Mouse (Mus musculus) limb, embryonic 15.5 days (tissue): ENCODE measurements at regions not wholly inside any gene's neighbourhood (a gene's known extent, or its start where the extent isn't known, plus 50 kb on each side); places are given as distances from the start of the nearest gene placed in this dataset.

Experiments
- ATAC-seq: fragments of 200-750 bp; cut with Nextera tagmentation; 2 replicates; pipeline ENCODE4 v1.8.0; 2017; ENCODE audit warnings: low read depth, moderate TSS enrichment; ENCODE audit not compliant: insufficient number of reproducible peaks, low FRiP score, low TSS enrichment
- H3K27ac ChIP-seq: fragments of 300-500 bp; sonication (generic); 2 replicates; pipeline ENCODE4 v1.5.1; 2015; ENCODE audit warnings: moderate library complexity, mild to moderate bottlenecking, inconsistent platforms
- H3K27me3 ChIP-seq: fragments of 300-500 bp; sonication (generic); 2 replicates; pipeline ENCODE4 v1.6.1; 2015; ENCODE audit warnings: inconsistent platforms
- H3K36me3 ChIP-seq: fragments of 300-500 bp; sonication (generic); 2 replicates; pipeline ENCODE4 v1.6.1; 2015; ENCODE audit warnings: inconsistent platforms
- H3K4me1 ChIP-seq: fragments of 300-500 bp; sonication (generic); 2 replicates; pipeline ENCODE4 v1.6.1; 2015; ENCODE audit warnings: inconsistent platforms
- H3K4me2 ChIP-seq: fragments of 300-500 bp; sonication (generic); 2 replicates; pipeline ENCODE4 v1.6.1; 2015; ENCODE audit warnings: mild to moderate bottlenecking, inconsistent platforms
- H3K4me3 ChIP-seq: fragments of 300-500 bp; sonication (generic); 2 replicates; pipeline ENCODE4 v1.5.1; 2015; ENCODE audit warnings: mild to moderate bottlenecking, inconsistent platforms
- H3K9ac ChIP-seq: fragments of 300-500 bp; sonication (generic); 2 replicates; pipeline ENCODE4 v1.6.1; 2015; ENCODE audit warnings: inconsistent platforms
- H3K9me3 ChIP-seq: fragments of 300-500 bp; sonication (generic); 2 replicates; pipeline ENCODE4 v1.6.1; 2016; ENCODE audit warnings: inconsistent platforms
- WGBS: fragments of 180-500 bp; shearing (Covaris S2); methylation state at CpG from one replicate; pipeline ENCODE4 v1.1.7; 2015; 5-methylcytosine and 5-hydroxymethylcytosine counted together

GRCm38 (mm10) chr8:24353842-24354241, 371.8 kb downstream of the Adam3 start:
- no peak overlapping the region for H3K4me2 ChIP-seq
- no peaks in the 10 kb centered on the region for H3K27me3 ChIP-seq
- no peaks in the 10 kb centered on the region for H3K9me3 ChIP-seq
- H3K4me3 ChIP-seq = no peak overlapping the region
- H3K36me3 ChIP-seq = no peaks in the 10 kb centered on the region
- no peaks in the 10 kb centered on the region for H3K4me1 ChIP-seq
- no peak overlapping the region for H3K27ac ChIP-seq
- 61% methylated on average over 7 of the region's 7 CpGs for WGBS
- no peak for ATAC-seq
- no peak overlapping the region for H3K9ac ChIP-seq

- 67% methylated on average over 9 of the region's 9 CpGs for WGBS
- Histone ChIP-seq H3K4me1 (no peaks in the 10 kb centered on the region), H3K9ac (no peak overlapping the region), H3K9me3 (no peaks in the 10 kb centered on the region), H3K4me3 (no peak overlapping the region), H3K4me2 (no peak overlapping the region), H3K27me3 (no peaks in the 10 kb centered on the region), H3K27ac (no peak overlapping the region), H3K36me3 (no peaks in the 10 kb centered on the region)
- ATAC-seq = no peak
Observed at GRCm38 (mm10) chr8:24352322-24352721, 373.3 kb downstream of the Adam3 start.

GRCm38 (mm10) chr8:24351760-24352159, 373.9 kb downstream of the Adam3 start:
- H3K4me2 ChIP-seq = 0 out of 2 replicates have a peak overlapping the region, but pooled peaks have one; percentile 7

GRCm38 (mm10) chr8:24346390-24347113, 379.1 kb downstream of the Adam3 start:
- no peak for ATAC-seq
- H3K4me2 ChIP-seq = no peak overlapping the region
- no peak overlapping the region for H3K9ac ChIP-seq
- H3K36me3 ChIP-seq = no peaks in the 10 kb centered on the region
- H3K27ac ChIP-seq = no peak overlapping the region
- 35% methylated on average over 6 of the region's 6 CpGs for WGBS
- H3K4me1 ChIP-seq = no peaks in the 10 kb centered on the region
- H3K9me3 ChIP-seq = no peaks in the 10 kb centered on the region
- H3K4me3 ChIP-seq = no peak overlapping the region
- H3K27me3 ChIP-seq = no peaks in the 10 kb centered on the region

More at GRCm38 (mm10) chr8:24351760-24352159, 373.9 kb downstream of the Adam3 start:
- no peaks in the 10 kb centered on the region for H3K27me3 ChIP-seq
- H3K4me1 ChIP-seq = no peaks in the 10 kb centered on the region
- H3K9ac ChIP-seq = no peak overlapping the region
- no peak overlapping the region for H3K4me3 ChIP-seq
- ATAC-seq = no peak
- WGBS = 23% methylated on average over 6 of the region's 6 CpGs
- H3K27ac ChIP-seq = no peak overlapping the region
- no peaks in the 10 kb centered on the region for H3K9me3 ChIP-seq
- no peaks in the 10 kb centered on the region for H3K36me3 ChIP-seq

GRCm38 (mm10) chr8:24338694-24339093, 387.0 kb downstream of the Adam3 start:
- no peak for ATAC-seq
- 85% methylated on average over 9 of the region's 9 CpGs for WGBS
- no peak overlapping the region for H3K4me3 ChIP-seq

GRCm38 (mm10) chr8:24337635-24338034, 388.0 kb downstream of the Adam3 start:
- peaks cover 7% of the 10 kb centered on the region for H3K4me1 ChIP-seq
- no peak overlapping the region for H3K4me2 ChIP-seq
- H3K27me3 ChIP-seq = no peaks in the 10 kb centered on the region
- no peaks in the 10 kb centered on the region for H3K9me3 ChIP-seq
- ATAC-seq = no peak
- 46% methylated on average over 6 of the region's 6 CpGs for WGBS
- H3K36me3 ChIP-seq = no peaks in the 10 kb centered on the region
- H3K4me3 ChIP-seq = no peak overlapping the region
- no peak overlapping the region for H3K27ac ChIP-seq
- H3K9ac ChIP-seq = no peak overlapping the region

More at GRCm38 (mm10) chr8:24338694-24339093, 387.0 kb downstream of the Adam3 start:
- Histone ChIP-seq H3K4me1 (peaks cover 7% of the 10 kb centered on the region), H3K9ac (no peak overlapping the region), H3K36me3 (no peaks in the 10 kb centered on the region), H3K27ac (no peak overlapping the region), H3K9me3 (no peaks in the 10 kb centered on the region), H3K4me2 (no peak overlapping the region), H3K27me3 (no peaks in the 10 kb centered on the region)

GRCm38 (mm10) chr8:24335709-24336108, 389.9 kb downstream of the Adam3 start:
- no peak for ATAC-seq
- Histone ChIP-seq H3K4me2 (no peak overlapping the region), H3K27ac (no peak overlapping the region)

GRCm38 (mm10) chr8:24333705-24334104, 391.9 kb downstream of the Adam3 start:
- peaks cover 7% of the 10 kb centered on the region for H3K4me1 ChIP-seq
- no peak for ATAC-seq

More at GRCm38 (mm10) chr8:24335709-24336108, 389.9 kb downstream of the Adam3 start:
- Histone ChIP-seq H3K4me3 (no peak overlapping the region), H3K9me3 (no peaks in the 10 kb centered on the region), H3K27me3 (no peaks in the 10 kb centered on the region), H3K4me1 (peaks cover 7% of the 10 kb centered on the region), H3K36me3 (no peaks in the 10 kb centered on the region), H3K9ac (no peak overlapping the region)
- WGBS = 41% methylated on average over 5 of the region's 5 CpGs

GRCm38 (mm10) chr8:24310893-24311292, 414.8 kb downstream of the Adam3 start:
- no peak overlapping the region for H3K27ac ChIP-seq
- H3K36me3 ChIP-seq = no peaks in the 10 kb centered on the region
- H3K9me3 ChIP-seq = 0 out of 2 replicates have a peak, but pooled peaks cover 1% of the 10 kb centered on the region
- H3K4me3 ChIP-seq = no peak overlapping the region
- ATAC-seq = no peak
- H3K27me3 ChIP-seq = no peaks in the 10 kb centered on the region
- H3K9ac ChIP-seq = no peak overlapping the region
- 66% methylated on average over 4 of the region's 4 CpGs for WGBS
- no peaks in the 10 kb centered on the region for H3K4me1 ChIP-seq
- H3K4me2 ChIP-seq = no peak overlapping the region

More at GRCm38 (mm10) chr8:24333705-24334104, 391.9 kb downstream of the Adam3 start:
- 78% methylated on average over 4 of the region's 4 CpGs for WGBS
- H3K27ac ChIP-seq = no peak overlapping the region
- no peak overlapping the region for H3K4me2 ChIP-seq
- H3K36me3 ChIP-seq = no peaks in the 10 kb centered on the region
- H3K27me3 ChIP-seq = no peaks in the 10 kb centered on the region
- no peaks in the 10 kb centered on the region for H3K9me3 ChIP-seq
- H3K9ac ChIP-seq = no peak overlapping the region
- no peak overlapping the region for H3K4me3 ChIP-seq

GRCm38 (mm10) chr8:24294565-24294964, 431.1 kb downstream of the Adam3 start:
- Histone ChIP-seq H3K9ac (no peak overlapping the region), H3K9me3 (no peaks in the 10 kb centered on the region), H3K27ac (no peak overlapping the region), H3K36me3 (no peaks in the 10 kb centered on the region), H3K4me3 (no peak overlapping the region), H3K27me3 (peaks cover 3% of the 10 kb centered on the region; the same call in 1 of the 2 replicates), H3K4me2 (no peak overlapping the region), H3K4me1 (peaks cover 4% of the 10 kb centered on the region; the same call in 1 of the 2 replicates)
- ATAC-seq = no peak
- 70% methylated on average over 1 of the region's 1 CpGs for WGBS

- H3K27me3 ChIP-seq = no peaks in the 10 kb centered on the region
- no peaks in the 10 kb centered on the region for H3K9me3 ChIP-seq
- H3K27ac ChIP-seq = no peak overlapping the region
- no peak overlapping the region for H3K4me3 ChIP-seq
- H3K36me3 ChIP-seq = no peaks in the 10 kb centered on the region
- H3K4me1 ChIP-seq = no peaks in the 10 kb centered on the region
- H3K9ac ChIP-seq = no peak overlapping the region
- no peak for ATAC-seq
- 85% methylated on average over 6 of the region's 6 CpGs for WGBS
- no peak overlapping the region for H3K4me2 ChIP-seq
Observed at GRCm38 (mm10) chr8:24287861-24288260, 437.8 kb downstream of the Adam3 start.

GRCm38 (mm10) chr8:24284966-24285365, 440.7 kb downstream of the Adam3 start:
- no peak for ATAC-seq
- Histone ChIP-seq H3K4me3 (no peak overlapping the region), H3K4me1 (no peaks in the 10 kb centered on the region), H3K4me2 (no peak overlapping the region), H3K27ac (no peak overlapping the region), H3K9ac (no peak overlapping the region), H3K36me3 (no peaks in the 10 kb centered on the region), H3K27me3 (no peaks in the 10 kb centered on the region), H3K9me3 (no peaks in the 10 kb centered on the region)
- WGBS = 60% methylated on average over 2 of the region's 2 CpGs
